Mouse (Mus musculus): ENCODE data around the gene Dnase1l3.

Dnase1l3 gene

GRCm38 (mm10) chr14:7937052-7937630, 57.2 kb downstream of the Dnase1l3 start:
- in situ Hi-C loops (cut with MboI): no loop called here

- in situ Hi-C loops (cut with MboI): no loop called here
Measured at GRCm38 (mm10) chr14:7934166-7934565, 60.2 kb downstream of the Dnase1l3 start.

- in situ Hi-C loops (cut with MboI): no loop called here
Measured at GRCm38 (mm10) chr14:7932151-7932550, 62.2 kb downstream of the Dnase1l3 start.

GRCm38 (mm10) chr14:7929029-7929428, 65.3 kb downstream of the Dnase1l3 start:
- in situ Hi-C loops (cut with MboI): no loop called here

- in situ Hi-C loops (cut with MboI): no loop called here
Measured at GRCm38 (mm10) chr14:7928362-7928761, 66.0 kb downstream of the Dnase1l3 start.

- in situ Hi-C loops (cut with MboI): no loop called here
Measured at GRCm38 (mm10) chr14:7923635-7924034, 70.7 kb downstream of the Dnase1l3 start.

DNA sequence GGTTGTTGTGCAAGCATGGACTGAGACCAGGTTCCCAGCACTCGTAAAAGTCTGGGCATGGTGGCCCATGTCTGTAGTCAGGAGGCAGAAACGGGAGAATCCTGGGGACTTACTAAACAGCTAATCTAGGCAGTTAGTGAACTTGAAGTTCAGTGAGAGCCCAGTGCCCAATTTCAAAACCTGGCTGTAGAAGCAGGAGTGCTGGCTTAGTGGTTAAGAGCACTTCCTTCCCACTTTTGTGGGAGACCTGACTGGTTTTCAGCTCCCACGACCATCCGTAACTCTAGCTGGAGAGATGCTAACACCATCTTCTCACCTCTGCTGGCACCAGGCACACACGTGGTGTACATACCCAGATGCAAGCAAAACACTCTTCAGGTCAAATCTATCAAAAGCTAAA, 72.9 kb downstream of the Dnase1l3 start:
- in situ Hi-C loops (cut with MboI): no loop called here

DNA sequence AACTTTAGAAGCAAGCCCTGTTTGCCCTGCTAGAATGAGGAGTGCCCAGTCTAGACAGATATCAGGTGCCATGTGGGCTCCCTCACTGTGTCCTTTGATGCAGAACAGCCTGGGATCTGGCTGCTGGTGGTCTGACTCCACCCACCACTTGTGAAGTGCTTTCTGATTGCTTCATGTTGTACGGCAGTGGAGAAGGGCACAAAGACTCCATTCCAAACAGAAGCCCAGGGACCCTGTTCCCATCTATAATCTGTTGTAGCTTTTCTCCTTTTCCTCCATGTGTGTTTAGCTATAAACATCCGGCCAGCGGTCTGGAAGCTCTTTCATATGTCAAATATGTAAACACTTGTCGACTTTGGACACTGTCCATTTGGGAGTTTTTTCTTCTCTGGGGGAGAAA, 74.5 kb downstream of the Dnase1l3 start:
- in situ Hi-C loops (cut with MboI): no loop called here

GRCm38 (mm10) chr14:7919309-7919708, 75.1 kb downstream of the Dnase1l3 start:
- in situ Hi-C loops (cut with MboI): no loop called here

DNA sequence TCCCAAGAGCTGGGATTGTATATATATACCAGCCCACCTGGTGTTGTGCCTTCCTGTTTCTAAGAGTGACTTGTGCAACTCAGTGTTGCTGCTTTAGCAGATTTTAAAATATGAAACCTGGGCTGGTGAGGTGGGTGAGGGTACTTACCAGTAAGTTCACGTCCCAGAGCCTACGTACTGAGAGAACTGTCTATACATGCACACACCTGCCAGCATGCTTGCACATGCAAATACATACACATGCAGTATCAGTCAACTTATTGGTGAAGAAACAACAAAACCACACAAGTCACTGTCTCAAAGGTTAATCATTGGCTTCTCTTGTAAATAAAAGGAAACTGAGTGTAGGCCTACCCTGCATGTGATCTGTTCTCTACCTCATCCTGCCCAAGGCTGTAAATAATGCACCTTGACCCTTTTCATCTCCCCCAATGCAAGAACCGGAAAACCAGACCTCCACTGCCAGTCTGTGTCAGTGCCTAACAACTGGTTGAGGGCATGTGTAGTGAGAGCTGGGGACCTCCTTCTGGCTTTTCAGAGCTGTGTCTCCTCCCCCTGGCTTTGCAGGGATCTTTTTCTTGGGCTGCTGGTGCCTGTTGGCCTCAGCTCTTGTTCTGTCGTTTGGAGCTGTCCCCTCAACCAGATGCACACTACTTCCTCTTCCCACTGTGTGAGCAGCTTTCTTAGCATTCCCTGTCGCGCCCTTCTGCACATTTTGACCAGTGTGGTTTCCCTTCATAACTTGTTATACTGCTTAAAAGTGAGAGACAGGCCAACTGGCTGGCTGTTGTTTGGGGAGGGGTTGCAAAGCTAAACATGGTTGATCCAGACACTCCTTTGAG, 76.0 kb downstream of the Dnase1l3 start:
- in situ Hi-C loops (cut with MboI): no loop called here

All from mature B cell (primary cell).